Mouse (Mus musculus) 3134 (cell line): Measurements from ENCODE around the gene 1700109H08Rik.
"Not testable (repeated sequence)": the region's sequence is repeated elsewhere in the genome, so short reads cannot be mapped to it uniquely, and the experiment has no call there.

Experiments used
- DNase-seq: peaks from one replicate; pipeline ENCODE4 v3.0.0-alpha.2; 2011; ENCODE audit warnings: low spot score; ENCODE audit not compliant: insufficient read length; ENCODE audit errors: extremely low read depth

The 1700109H08Rik gene

DNA sequence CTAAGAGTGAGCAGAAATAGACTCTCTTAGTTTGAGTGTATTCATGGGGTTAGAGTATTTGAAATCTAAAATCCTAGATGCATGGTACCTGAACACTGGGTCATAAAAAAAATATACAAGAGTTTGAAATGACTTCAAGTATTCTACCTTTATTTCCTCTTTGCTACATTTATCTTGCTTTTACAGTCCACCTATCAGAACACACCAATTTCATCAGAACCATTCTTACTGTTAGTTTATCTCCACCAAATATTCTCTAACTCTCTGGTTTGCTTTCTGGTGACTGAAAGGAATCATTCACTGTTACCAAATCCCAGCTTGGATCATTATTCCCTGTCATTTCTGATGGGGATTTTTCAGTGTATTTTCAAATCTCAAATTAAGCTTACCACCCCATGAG lies 25.8 kb downstream of the 1700109H08Rik start:
- DNase-seq = no peak

DNA sequence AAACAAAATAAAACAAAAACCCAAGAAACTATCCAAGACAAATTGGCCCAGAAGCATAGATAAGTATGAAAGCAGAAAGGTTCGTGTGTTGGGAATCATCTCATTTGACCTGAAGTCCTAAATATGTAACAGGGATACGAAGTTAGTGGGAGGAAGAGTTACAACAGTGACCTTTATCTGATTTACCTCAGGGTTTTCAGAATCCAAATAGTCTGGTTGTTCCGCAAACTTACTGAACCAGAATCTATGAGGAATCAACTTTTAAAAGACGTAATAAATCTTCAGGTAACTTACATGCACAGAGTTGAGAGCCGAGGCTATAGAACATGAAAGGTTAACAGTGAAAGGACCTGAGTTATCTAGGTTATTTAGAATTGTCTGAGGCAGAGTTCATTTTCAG lies 27.4 kb downstream of the 1700109H08Rik start:
- DNase-seq = no peak

DNA sequence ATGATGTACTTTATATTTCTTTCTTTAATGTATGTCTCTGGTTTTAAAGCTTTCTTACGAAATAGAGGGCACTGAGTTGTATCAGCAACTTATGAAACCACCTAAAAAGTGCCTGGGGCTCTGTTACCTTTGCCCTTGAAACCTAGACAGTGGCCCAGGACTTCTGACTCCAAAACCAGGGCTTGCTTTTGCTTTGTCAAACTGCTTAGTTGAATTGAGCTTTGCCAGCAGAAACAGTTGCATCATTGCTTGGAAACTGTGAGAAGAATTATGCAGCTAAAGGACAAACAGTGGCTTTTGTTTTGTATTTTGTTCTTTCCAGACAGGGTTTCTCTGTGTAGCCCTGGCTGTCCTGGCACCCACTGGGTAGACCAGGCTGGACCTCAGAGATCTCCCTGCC lies 28.9 kb downstream of the 1700109H08Rik start:
- DNase-seq = no peak

DNA sequence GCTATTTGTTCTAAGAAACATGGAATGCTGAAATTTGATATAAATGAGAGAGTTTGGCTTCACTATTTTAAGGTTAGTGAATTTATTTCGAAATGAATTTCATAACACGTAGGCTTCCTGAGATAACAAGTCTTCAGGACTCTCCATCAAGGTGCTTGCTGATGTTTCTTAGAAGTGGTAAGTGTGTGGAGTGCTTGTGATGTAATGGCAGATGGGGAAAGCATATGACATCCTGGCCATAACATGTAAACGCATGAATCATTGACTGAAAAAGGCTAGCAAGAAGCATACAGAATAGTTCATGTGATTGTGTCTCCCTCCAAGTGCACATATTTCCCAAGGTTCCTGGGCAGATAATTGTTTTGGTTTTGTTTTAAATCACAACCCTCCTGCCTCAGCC lies 29.4 kb downstream of the 1700109H08Rik start:
- no peak for DNase-seq

GRCm38 (mm10) chr5:3607114-3607513 lies 35.7 kb downstream of the 1700109H08Rik start:
- DNase-seq = no peak

DNA sequence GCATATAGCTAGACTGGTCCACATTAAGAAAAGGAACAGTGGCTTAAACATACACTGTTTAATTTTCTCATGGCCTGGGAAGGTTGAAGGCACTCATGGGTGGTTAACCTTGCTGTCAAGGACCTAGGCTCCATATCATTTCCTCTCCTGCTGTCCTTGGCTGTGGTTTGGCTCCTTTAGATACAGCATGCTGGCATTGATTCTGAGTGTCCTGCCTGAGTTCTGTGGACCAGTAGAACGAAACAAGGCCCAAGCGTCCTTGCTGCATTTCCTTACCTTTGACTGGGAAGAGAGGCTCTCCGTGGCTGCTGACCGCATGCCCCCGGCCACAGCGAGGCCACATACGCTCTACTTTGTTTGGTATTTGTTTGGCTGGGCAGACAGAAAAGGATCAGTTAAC lies 37.9 kb downstream of the 1700109H08Rik start:
- DNase-seq = no peak

- DNase-seq = not testable (repeated sequence)
Measured at GRCm38 (mm10) chr5:3611835-3612234, 40.5 kb downstream of the 1700109H08Rik start.

DNA sequence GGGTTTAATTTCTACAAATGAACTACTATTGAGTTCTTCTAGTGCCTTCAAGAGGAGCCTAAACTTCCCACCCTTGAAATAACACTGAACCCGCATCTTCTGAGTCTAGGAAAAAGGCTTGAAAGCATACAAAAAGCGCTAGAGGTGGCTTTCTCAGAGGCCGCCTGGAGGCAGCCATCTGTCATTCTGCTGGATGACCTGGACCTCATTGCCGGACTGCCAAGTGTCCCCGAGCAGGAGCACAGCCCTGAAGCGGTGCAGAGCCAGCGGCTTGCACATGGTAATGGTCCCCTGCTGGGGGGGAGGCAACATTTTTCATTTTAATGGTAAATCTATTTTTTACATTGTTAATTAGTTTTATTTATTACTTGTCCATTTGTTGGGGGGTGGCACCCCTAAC lies 49.1 kb downstream of the 1700109H08Rik start:
- no peak for DNase-seq

DNA sequence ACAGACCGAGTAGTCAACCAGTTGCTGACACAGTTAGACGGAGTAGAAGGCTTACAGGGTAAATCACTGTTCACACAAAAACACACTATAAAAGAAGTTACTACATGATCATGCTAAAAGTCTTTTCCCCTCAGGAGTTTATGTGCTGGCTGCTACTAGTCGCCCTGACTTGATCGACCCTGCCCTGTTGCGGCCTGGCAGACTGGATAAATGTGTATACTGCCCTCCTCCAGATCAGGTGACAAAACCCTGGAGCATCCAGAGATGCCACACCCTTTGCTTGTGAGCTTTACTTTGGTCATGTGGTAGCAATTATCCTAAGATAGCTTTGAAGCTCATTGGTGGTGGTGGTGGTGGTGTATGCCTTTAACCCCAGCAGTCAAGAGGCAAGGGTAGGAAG lies 58.7 kb downstream of the 1700109H08Rik start:
- no peak for DNase-seq

GRCm38 (mm10) chr5:3631512-3632271 lies 60.3 kb downstream of the 1700109H08Rik start:
- no peak for DNase-seq

GRCm38 (mm10) chr5:3632285-3632684 lies 60.9 kb downstream of the 1700109H08Rik start:
- no peak for DNase-seq

DNA sequence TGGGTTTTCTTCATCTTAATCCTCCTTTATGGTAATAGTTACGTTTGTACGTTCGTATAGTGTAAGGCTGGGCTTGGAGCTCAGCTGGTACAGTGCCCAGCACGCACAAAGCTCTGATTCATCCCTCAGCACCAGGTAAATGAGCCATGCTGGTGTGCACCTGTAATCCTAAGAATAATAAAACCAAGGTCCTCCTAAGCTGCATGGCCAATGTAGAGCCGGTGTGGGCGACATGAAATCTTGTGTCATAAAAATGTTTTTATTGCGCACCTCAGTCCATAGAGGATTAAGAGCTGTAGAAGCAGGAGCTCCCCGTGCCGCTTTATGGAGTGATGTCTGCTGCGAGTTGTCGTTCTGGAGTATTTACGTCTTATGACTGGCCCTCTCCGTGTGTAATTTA lies 61.9 kb downstream of the 1700109H08Rik start:
- DNase-seq = no peak

DNA sequence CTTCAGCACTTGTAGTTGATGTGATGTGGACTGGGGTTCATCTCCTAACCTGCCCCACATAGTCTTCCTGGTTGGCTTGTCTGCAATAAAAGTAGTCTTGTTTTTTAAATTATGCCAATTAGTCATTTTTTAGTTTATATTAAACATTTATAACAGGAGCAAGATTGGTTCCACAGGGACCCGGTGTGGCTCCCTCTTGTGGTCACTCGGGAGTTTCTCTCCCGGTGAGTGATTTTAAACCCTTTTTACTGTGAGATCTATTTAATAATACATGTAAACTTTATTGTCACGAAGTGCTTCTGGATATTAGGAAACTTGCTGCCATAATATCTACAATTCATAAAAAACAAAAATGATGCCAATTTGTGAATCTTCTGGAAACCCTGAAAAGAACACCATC lies 62.6 kb downstream of the 1700109H08Rik start:
- no peak for DNase-seq
